Mouse (Mus musculus): Measurements from ENCODE around the gene Cers2. TPM values are rescaled to one million over a fixed set of nuclear protein-coding genes. Genes with fewer than 3 reads are reported as not detected.
"Not testable (repeated sequence)": the region's sequence is repeated elsewhere in the genome, so short reads cannot be mapped to it uniquely, and the experiment has no call there.

Gene Cers2
- total and polyA plus RNA-seq, 3 experiments, result 70.6 to 105 (median 89.8) TPM

DNA sequence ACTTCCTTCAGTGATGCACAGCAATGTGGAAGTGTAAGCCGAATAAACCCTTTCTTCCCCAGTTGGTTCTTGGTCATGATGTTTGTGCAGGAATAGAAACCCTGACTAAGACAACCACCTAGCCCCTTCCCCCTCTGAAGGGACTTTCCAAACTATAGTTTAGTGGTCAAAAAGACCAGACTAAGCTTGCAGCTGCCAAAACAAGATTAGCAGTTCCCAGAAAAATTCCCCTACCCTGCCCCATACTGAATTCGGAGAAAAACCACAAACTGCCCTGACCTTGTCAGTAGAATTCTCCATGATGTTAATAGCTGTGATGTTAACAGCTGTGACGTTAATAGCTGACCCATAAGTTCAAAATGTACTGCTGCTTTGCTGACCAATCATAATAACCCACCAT, 45.7 kb downstream of the Cers2 start:
- Histone ChIP-seq H3K4me1 (ENCODE audit: control insufficient read depth in 1 of 2, insufficient read depth in 2 of 2) (peaks cover 3 to 14% of the 10 kb centered on the region in 2 experiments; a peak in 2 of 4 replicates), H3K27ac (ENCODE audit: insufficient read depth, low read depth) (peak overlapping the region; percentile 69)
- H3K27me3 ChIP-seq (replicated peaks); H3K36me3 ChIP-seq (replicated peaks in 1 of 2; ENCODE audit: control insufficient read depth in 1 of 2, insufficient read depth in 1 of 2, low read length in 1 of 2); H3K9ac ChIP-seq (ENCODE audit: insufficient read depth, low read depth); H3K4me2 ChIP-seq (ENCODE audit: insufficient read depth, low read depth, poor library complexity, severe bottlenecking); in situ Hi-C loops (cut with MboI; ENCODE audit: low pct_ligation_motif_present, low pct_unique_long_range_greater_than_20kb, low sequenced_read_pairs); dilution Hi-C loops (cut with MboI; ENCODE audit: extremely low pct_ligation_motif_present, extremely low pct_unique_long_range_greater_than_20kb, low sequenced_read_pairs); H3K4me3 ChIP-seq (replicated peaks in 1 of 3; ENCODE audit: low read depth in 2 of 3, low read length in 2 of 3, poor library complexity in 1 of 3); H3K79me2 ChIP-seq (replicated peaks; ENCODE audit: control insufficient read depth, extremely low read depth, insufficient read depth, poor library complexity, severe bottlenecking); H3K9me3 ChIP-seq (replicated peaks; ENCODE audit: low read length): not testable (repeated sequence)
- TF ChIP-seq IRF4 (IDR thresholded peaks at IDR 0.05; ENCODE audit: low read depth, low read length) (0 out of 2 replicates have a peak, but pooled peaks have one; percentile 11), MEF2A (IDR thresholded peaks at IDR 0.05; ENCODE audit: borderline replicate concordance, low read depth, low read length) (peak; percentile 55; the same call in 1 of the 2 replicates), BHLHE40 (IDR thresholded peaks at IDR 0.05; ENCODE audit: low read depth, low read length) (0 out of 2 replicates have a peak, but pooled peaks have one; percentile 40), CHD2 (IDR thresholded peaks at IDR 0.05; ENCODE audit: low read length) (peak; percentile 47; the same call in 1 of the 2 replicates), ETS1 (conservative IDR thresholded peaks at IDR 0.05; ENCODE audit: low read depth, low read length) (peak; percentile 49; the same call in 1 of the 2 replicates), EP300 (IDR thresholded peaks at IDR 0.05; ENCODE audit: low read length) (peak; percentile 69), TCF12 (IDR thresholded peaks at IDR 0.05; ENCODE audit: low read depth, low read length) (peak; percentile 55), MAFK (IDR thresholded peaks at IDR 0.05; ENCODE audit: insufficient replicate concordance, low read length) (peak; percentile 44; the same call in 1 of the 2 replicates)
- peak; percentile 67 for DNase-seq (ENCODE audit: extremely low read depth)

DNA sequence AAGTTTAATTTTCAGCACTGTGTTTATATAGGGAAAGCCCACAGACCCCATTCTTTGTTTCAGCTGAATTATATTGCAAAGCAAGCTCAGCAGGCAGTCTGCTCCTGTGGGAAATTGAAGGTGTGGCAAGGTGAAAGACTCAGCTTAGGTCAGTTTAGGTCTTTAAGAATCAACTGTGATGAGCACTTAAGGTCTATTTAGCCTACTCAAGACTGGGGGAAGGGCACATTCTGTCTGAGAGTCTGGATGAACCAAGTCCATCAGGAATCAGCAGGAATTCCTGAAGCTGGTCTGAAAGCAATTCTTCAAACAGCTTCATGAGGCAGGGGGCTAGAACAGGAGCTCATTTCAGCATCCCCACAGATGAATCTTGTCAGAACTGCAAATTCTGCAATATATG, 55.5 kb downstream of the Cers2 start:
- Histone ChIP-seq H3K9ac (ENCODE audit: insufficient read depth, low read depth) (no peak overlapping the region), H3K27ac (ENCODE audit: insufficient read depth, low read depth) (no peak overlapping the region), H3K27me3 (replicated peaks) (no peaks in the 10 kb centered on the region), H3K9me3 (replicated peaks; ENCODE audit: low read length) (no peaks in the 10 kb centered on the region), H3K79me2 (replicated peaks; ENCODE audit: control insufficient read depth, extremely low read depth, insufficient read depth, poor library complexity, severe bottlenecking) (no peaks in the 10 kb centered on the region), H3K4me3 (replicated peaks in 1 of 3; ENCODE audit: low read depth in 2 of 3, low read length in 2 of 3, poor library complexity in 1 of 3) (no peak overlapping the region), H3K4me2 (ENCODE audit: insufficient read depth, low read depth, poor library complexity, severe bottlenecking) (no peak overlapping the region), H3K36me3 (replicated peaks in 1 of 2; ENCODE audit: control insufficient read depth in 1 of 2, insufficient read depth in 1 of 2, low read length in 1 of 2) (no peaks in the 10 kb centered on the region), H3K4me1 (ENCODE audit: control insufficient read depth in 1 of 2, insufficient read depth in 2 of 2) (peaks cover 0 to 3% of the 10 kb centered on the region in 2 experiments; a peak in 1 of 4 replicates)
- dilution Hi-C loops (cut with MboI; ENCODE audit: extremely low pct_ligation_motif_present, extremely low pct_unique_long_range_greater_than_20kb, low sequenced_read_pairs), result no loop called here
- in situ Hi-C loops (cut with MboI; ENCODE audit: low pct_ligation_motif_present, low pct_unique_long_range_greater_than_20kb, low sequenced_read_pairs), result no loop called here
- TF ChIP-seq POLR2A (IDR thresholded peaks at IDR 0.05; ENCODE audit: low read depth, low read length), result no peak
- no peak for TF ChIP-seq JUND (conservative IDR thresholded peaks at IDR 0.05; ENCODE audit: low read depth, low read length)
- no peak for DNase-seq (ENCODE audit: extremely low read depth)

Other genes with a start within 250 kb of the Cers2 start
Only the 20 nearest of the 21 such genes appear.
- 21.5 and 22.7 TPM in 2 replicates for gene Pip5k1a, start 207.9 kb upstream of the Cers2 start, total RNA-seq (2012; rRNA removed)
- gene Pip5k1a, start 207.9 kb upstream of the Cers2 start, total RNA-seq (2014; rRNA removed), result 34.1 and 38.0 TPM in 2 replicates
- gene Pip5k1a, start 207.9 kb upstream of the Cers2 start, polyA plus RNA-seq (2012; ENCODE audit: insufficient read length, low read depth), result 35.8 and 40.3 TPM in 2 replicates
- gene Vps72, start 203.8 kb upstream of the Cers2 start, total RNA-seq (2012; rRNA removed), result 33.7 and 34.1 TPM in 2 replicates
- 33.3 and 33.5 TPM in 2 replicates for gene Vps72, start 203.8 kb upstream of the Cers2 start, total RNA-seq (2014; rRNA removed)
- gene Vps72, start 203.8 kb upstream of the Cers2 start, polyA plus RNA-seq (2012; ENCODE audit: insufficient read length, low read depth), result 54.4 and 75.4 TPM in 2 replicates
- 0.21 and 0.47 TPM in 2 replicates for gene Tmod4, start 190.3 kb upstream of the Cers2 start, total RNA-seq (2012; rRNA removed)
- gene Tmod4, start 190.3 kb upstream of the Cers2 start, total RNA-seq (2014; rRNA removed), result not detected in 2 replicates
- 0.81 TPM in 1 of 2 replicates, not detected in the other for gene Tmod4, start 190.3 kb upstream of the Cers2 start, polyA plus RNA-seq (2012; ENCODE audit: insufficient read length, low read depth)
- gene Scnm1, start 180.8 kb upstream of the Cers2 start, total RNA-seq (2012; rRNA removed), result 50.5 and 51.0 TPM in 2 replicates
- gene Scnm1, start 180.8 kb upstream of the Cers2 start, total RNA-seq (2014; rRNA removed), result 53.1 and 64.5 TPM in 2 replicates
- 59.2 and 83.9 TPM in 2 replicates for gene Scnm1, start 180.8 kb upstream of the Cers2 start, polyA plus RNA-seq (2012; ENCODE audit: insufficient read length, low read depth)
- 12.0 and 13.6 TPM in 2 replicates for gene Lysmd1, start 180.7 kb upstream of the Cers2 start, total RNA-seq (2012; rRNA removed)
- 9.6 and 11.6 TPM in 2 replicates for gene Lysmd1, start 180.7 kb upstream of the Cers2 start, total RNA-seq (2014; rRNA removed)
- gene Lysmd1, start 180.7 kb upstream of the Cers2 start, polyA plus RNA-seq (2012; ENCODE audit: insufficient read length, low read depth), result 7.8 and 8.1 TPM in 2 replicates
- 19.1 and 28.2 TPM in 2 replicates for gene Tnfaip8l2, start 172.4 kb upstream of the Cers2 start, total RNA-seq (2012; rRNA removed)
- 24.8 and 26.2 TPM in 2 replicates for gene Tnfaip8l2, start 172.4 kb upstream of the Cers2 start, total RNA-seq (2014; rRNA removed)
- gene Tnfaip8l2, start 172.4 kb upstream of the Cers2 start, polyA plus RNA-seq (2012; ENCODE audit: insufficient read length, low read depth), result 18.2 and 22.5 TPM in 2 replicates
- gene Sema6c, start 154.3 kb upstream of the Cers2 start, total RNA-seq (2012; rRNA removed), result 0.30 and 0.42 TPM in 2 replicates
- gene Sema6c, start 154.3 kb upstream of the Cers2 start, total RNA-seq (2014; rRNA removed), result not detected in 2 replicates
- gene Sema6c, start 154.3 kb upstream of the Cers2 start, polyA plus RNA-seq (2012; ENCODE audit: insufficient read length, low read depth), result 0.27 and 0.53 TPM in 2 replicates
- 14.7 and 18.2 TPM in 2 replicates for gene Gabpb2, start 96.9 kb upstream of the Cers2 start, total RNA-seq (2012; rRNA removed)
- gene Gabpb2, start 96.9 kb upstream of the Cers2 start, total RNA-seq (2014; rRNA removed), result 15.4 and 16.6 TPM in 2 replicates
- 20.6 and 21.1 TPM in 2 replicates for gene Gabpb2, start 96.9 kb upstream of the Cers2 start, polyA plus RNA-seq (2012; ENCODE audit: insufficient read length, low read depth)
- gene Cdc42se1, start 86.1 kb upstream of the Cers2 start, total RNA-seq (2012; rRNA removed), result 55.3 and 82.3 TPM in 2 replicates
- 66.3 and 71.1 TPM in 2 replicates for gene Cdc42se1, start 86.1 kb upstream of the Cers2 start, total RNA-seq (2014; rRNA removed)
- gene Cdc42se1, start 86.1 kb upstream of the Cers2 start, polyA plus RNA-seq (2012; ENCODE audit: insufficient read length, low read depth), result 123 and 128 TPM in 2 replicates
- gene Mllt11, start 82.6 kb upstream of the Cers2 start, total RNA-seq (2012; rRNA removed), result 10.0 and 11.5 TPM in 2 replicates
- gene Mllt11, start 82.6 kb upstream of the Cers2 start, total RNA-seq (2014; rRNA removed), result 9.5 and 10.0 TPM in 2 replicates
- gene Mllt11, start 82.6 kb upstream of the Cers2 start, polyA plus RNA-seq (2012; ENCODE audit: insufficient read length, low read depth), result 23.9 and 24.2 TPM in 2 replicates
- not detected in 2 replicates for gene Gm128, start 73.2 kb upstream of the Cers2 start, total RNA-seq (2012; rRNA removed)
- gene Gm128, start 73.2 kb upstream of the Cers2 start, total RNA-seq (2014; rRNA removed), result not detected in 2 replicates
- gene Gm128, start 73.2 kb upstream of the Cers2 start, polyA plus RNA-seq (2012; ENCODE audit: insufficient read length, low read depth), result not detected in 2 replicates
- 0.17 TPM in 1 of 2 replicates, not detected in the other for gene Bnipl, start 63.6 kb upstream of the Cers2 start, total RNA-seq (2012; rRNA removed)
- not detected in 2 replicates for gene Bnipl, start 63.6 kb upstream of the Cers2 start, total RNA-seq (2014; rRNA removed)
- 0.30 and 0.33 TPM in 2 replicates for gene Bnipl, start 63.6 kb upstream of the Cers2 start, polyA plus RNA-seq (2012; ENCODE audit: insufficient read length, low read depth)
- 4.9 and 5.4 TPM in 2 replicates for gene Mindy1, start 33.4 kb upstream of the Cers2 start, total RNA-seq (2012; rRNA removed)
- 5.0 and 6.0 TPM in 2 replicates for gene Mindy1, start 33.4 kb upstream of the Cers2 start, total RNA-seq (2014; rRNA removed)
- 8.7 and 14.4 TPM in 2 replicates for gene Mindy1, start 33.4 kb upstream of the Cers2 start, polyA plus RNA-seq (2012; ENCODE audit: insufficient read length, low read depth)
- 7.1 and 8.4 TPM in 2 replicates for gene Prune1, start 32.7 kb upstream of the Cers2 start, total RNA-seq (2012; rRNA removed)
- 7.1 and 8.5 TPM in 2 replicates for gene Prune1, start 32.7 kb upstream of the Cers2 start, total RNA-seq (2014; rRNA removed)
- gene Prune1, start 32.7 kb upstream of the Cers2 start, polyA plus RNA-seq (2012; ENCODE audit: insufficient read length, low read depth), result 8.8 and 9.1 TPM in 2 replicates
- 1.9 and 2.5 TPM in 2 replicates for gene Anxa9, start 7.6 kb upstream of the Cers2 start, total RNA-seq (2012; rRNA removed)
- 1.4 and 1.5 TPM in 2 replicates for gene Anxa9, start 7.6 kb upstream of the Cers2 start, total RNA-seq (2014; rRNA removed)
- gene Anxa9, start 7.6 kb upstream of the Cers2 start, polyA plus RNA-seq (2012; ENCODE audit: insufficient read length, low read depth), result 3.6 and 4.1 TPM in 2 replicates
- 33.7 and 36.1 TPM in 2 replicates for gene Setdb1, start 42.4 kb downstream of the Cers2 start, total RNA-seq (2012; rRNA removed)
- gene Setdb1, start 42.4 kb downstream of the Cers2 start, total RNA-seq (2014; rRNA removed), result 43.2 and 46.5 TPM in 2 replicates
- gene Setdb1, start 42.4 kb downstream of the Cers2 start, polyA plus RNA-seq (2012; ENCODE audit: insufficient read length, low read depth), result 45.1 and 49.5 TPM in 2 replicates
- gene 4930558C23Rik, start 88.0 kb downstream of the Cers2 start, total RNA-seq (2012; rRNA removed), result not detected in 2 replicates
- gene 4930558C23Rik, start 88.0 kb downstream of the Cers2 start, total RNA-seq (2014; rRNA removed), result not detected in 2 replicates
- not detected in 2 replicates for gene 4930558C23Rik, start 88.0 kb downstream of the Cers2 start, polyA plus RNA-seq (2012; ENCODE audit: insufficient read length, low read depth)
- gene Arnt, start 119.6 kb downstream of the Cers2 start, total RNA-seq (2012; rRNA removed), result 11.4 and 12.4 TPM in 2 replicates
- 13.2 and 13.5 TPM in 2 replicates for gene Arnt, start 119.6 kb downstream of the Cers2 start, total RNA-seq (2014; rRNA removed)
- gene Arnt, start 119.6 kb downstream of the Cers2 start, polyA plus RNA-seq (2012; ENCODE audit: insufficient read length, low read depth), result 24.9 and 27.7 TPM in 2 replicates
- gene Ctsk, start 184.5 kb downstream of the Cers2 start, total RNA-seq (2012; rRNA removed), result 0.13 TPM in 1 of 2 replicates, not detected in the other
- not detected in 2 replicates for gene Ctsk, start 184.5 kb downstream of the Cers2 start, total RNA-seq (2014; rRNA removed)
- gene Ctsk, start 184.5 kb downstream of the Cers2 start, polyA plus RNA-seq (2012; ENCODE audit: insufficient read length, low read depth), result 0.20 TPM in 1 of 2 replicates, not detected in the other
- 178 and 202 TPM in 2 replicates for gene Ctss, start 212.0 kb downstream of the Cers2 start, total RNA-seq (2012; rRNA removed)
- 282 and 300 TPM in 2 replicates for gene Ctss, start 212.0 kb downstream of the Cers2 start, total RNA-seq (2014; rRNA removed)
- gene Ctss, start 212.0 kb downstream of the Cers2 start, polyA plus RNA-seq (2012; ENCODE audit: insufficient read length, low read depth), result 238 and 271 TPM in 2 replicates